ENCODE assay signal across 8 mouse cellular contexts in the genomic region with DNA sequence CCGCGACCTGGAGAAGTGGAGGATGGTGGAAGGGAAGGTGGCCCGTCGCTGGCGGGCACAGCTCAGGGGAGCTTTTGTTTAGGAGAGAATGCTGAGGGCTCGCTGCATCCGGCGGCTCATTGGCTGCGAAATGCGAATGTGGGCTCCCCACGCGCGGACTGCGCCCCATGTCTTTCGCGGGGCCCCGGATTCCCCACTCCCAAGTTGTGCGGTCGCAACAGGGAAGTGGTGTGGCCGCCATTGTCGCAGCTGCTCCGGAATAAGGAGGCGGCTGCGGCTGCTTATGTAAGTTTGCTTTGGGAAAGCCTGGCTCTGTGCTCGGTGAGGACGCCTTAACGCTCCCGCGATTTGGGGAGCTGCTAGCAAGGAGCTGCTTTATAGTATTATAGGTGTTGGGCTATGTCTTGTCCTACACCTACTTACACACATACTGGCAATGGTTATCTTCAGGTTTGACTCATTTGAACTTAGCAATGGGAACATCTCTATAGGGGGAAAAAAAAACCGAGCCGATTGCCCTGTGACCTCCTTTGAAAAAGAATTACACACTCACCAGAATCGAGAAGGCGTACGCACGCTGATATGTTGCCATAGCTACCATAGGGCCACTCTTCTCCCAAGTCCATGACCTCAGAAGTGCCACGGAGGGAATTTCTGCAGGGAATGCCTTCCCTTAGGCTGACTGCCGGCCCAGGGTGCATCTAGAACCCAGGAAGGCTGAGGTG. TPM values are rescaled to one million over a fixed set of nuclear protein-coding genes. Genes with fewer than 3 reads are reported as not detected.
DNase-seq lines count a peak whose midpoint lies in the region; ATAC-seq and TF ChIP-seq lines count a peak whose summit lies in the region.

No protein-coding gene starts in this region.

- peak; percentile 46 for DNase-seq in CH12.LX (ENCODE audit: extremely low read depth)
- peak; percentile 28 for DNase-seq in brain, embryonic 18.5 days (ENCODE audit: low read depth, low spot score)
- DNase-seq in kidney, postnatal 0 days (ENCODE audit: low spot score), result peak; percentile 69
- DNase-seq in liver, embryonic 11.5 days (ENCODE audit: low spot score), result peak; percentile 69
- peak; percentile 66 for DNase-seq in stomach, postnatal 0 days (ENCODE audit: low spot score)

- under 1% methylated on average over 37 of the region's 37 CpGs for WGBS in heart, embryonic 13.5 days
- under 1% methylated on average over 36 of the region's 37 CpGs for WGBS in kidney, postnatal 0 days
- under 1% methylated on average over 37 of the region's 37 CpGs for WGBS in liver, embryonic 11.5 days
- whole genome bisulfite sequencing in stomach, postnatal 0 days, result under 1% methylated on average over 36 of the region's 37 CpGs

- peaks cover 17 to 23% of the 10 kb centered on the region in 2 experiments for H3K36me3 ChIP-seq in CH12.LX (replicated peaks in 1 of 2; ENCODE audit: control insufficient read depth in 1 of 2, insufficient read depth in 1 of 2, low read length in 1 of 2)
- peaks cover 37% of the 10 kb centered on the region for H3K36me3 ChIP-seq in erythroblast, embryonic 14.5 days (ENCODE audit: control insufficient read depth)
- peaks cover 25% of the 10 kb centered on the region for H3K36me3 ChIP-seq in heart, embryonic 13.5 days
- peaks cover 8% of the 10 kb centered on the region; the same call in 1 of the 2 replicates for H3K36me3 ChIP-seq in kidney, postnatal 0 days (ENCODE audit: insufficient read depth, low read length)
- peaks cover 16% of the 10 kb centered on the region for H3K36me3 ChIP-seq in liver, embryonic 11.5 days (ENCODE audit: control insufficient read depth, insufficient read depth, low read length)
- H3K36me3 ChIP-seq in stomach, postnatal 0 days (ENCODE audit: control insufficient read depth, insufficient read depth, low read length), result peaks cover 6% of the 10 kb centered on the region; the same call in 1 of the 2 replicates

- H3K27ac ChIP-seq in CH12.LX (ENCODE audit: insufficient read depth, low read depth), result peak overlapping the region; percentile 99
- H3K27ac ChIP-seq in heart, embryonic 13.5 days (replicated peaks), result peak overlapping the region; percentile 99
- H3K27ac ChIP-seq in kidney, postnatal 0 days, result peak overlapping the region; percentile 100
- H3K27ac ChIP-seq in liver, embryonic 11.5 days (ENCODE audit: low read depth, low read length), result peak overlapping the region; percentile 100
- H3K27ac ChIP-seq in stomach, postnatal 0 days (replicated peaks), result peak overlapping the region; percentile 99

- H3K4me2 ChIP-seq in CH12.LX (ENCODE audit: insufficient read depth, low read depth, poor library complexity, severe bottlenecking), result peak overlapping the region; percentile 99
- peak overlapping the region; percentile 95 for H3K4me2 ChIP-seq in heart, embryonic 13.5 days
- peak overlapping the region; percentile 61 for H3K4me2 ChIP-seq in kidney, postnatal 0 days (ENCODE audit: low read length)
- H3K4me2 ChIP-seq in liver, embryonic 11.5 days, result peak overlapping the region; percentile 96
- peak overlapping the region; percentile 77 for H3K4me2 ChIP-seq in stomach, postnatal 0 days (replicated peaks; ENCODE audit: low read depth)

- peak; percentile 40; the same call in 1 of the 2 replicates for TF ChIP-seq POLR2A in CH12.LX (IDR thresholded peaks at IDR 0.05; ENCODE audit: low read depth, low read length)

- H3K27me3 ChIP-seq in CH12.LX (replicated peaks), result no peaks in the 10 kb centered on the region
- H3K27me3 ChIP-seq in erythroblast, embryonic 14.5 days (ENCODE audit: control insufficient read depth), result no peaks in the 10 kb centered on the region
- no peaks in the 10 kb centered on the region for H3K27me3 ChIP-seq in heart, embryonic 13.5 days (replicated peaks)
- H3K27me3 ChIP-seq in kidney, postnatal 0 days (ENCODE audit: insufficient read depth, low read length), result no peaks in the 10 kb centered on the region
- no peaks in the 10 kb centered on the region for H3K27me3 ChIP-seq in liver, embryonic 11.5 days (replicated peaks; ENCODE audit: control insufficient read depth, insufficient read depth, low read length)
- H3K27me3 ChIP-seq in stomach, postnatal 0 days (ENCODE audit: control insufficient read depth, insufficient read depth, low read length), result no peaks in the 10 kb centered on the region

- peaks cover 3 to 19% of the 10 kb centered on the region in 2 experiments; a peak in 3 of 4 replicates for H3K4me1 ChIP-seq in CH12.LX (ENCODE audit: control insufficient read depth in 1 of 2, insufficient read depth in 2 of 2)
- peaks cover 32% of the 10 kb centered on the region for H3K4me1 ChIP-seq in erythroblast, embryonic 14.5 days (ENCODE audit: control insufficient read depth)
- H3K4me1 ChIP-seq in heart, embryonic 13.5 days, result peaks cover 19% of the 10 kb centered on the region
- no peaks in the 10 kb centered on the region for H3K4me1 ChIP-seq in kidney, postnatal 0 days (replicated peaks; ENCODE audit: insufficient read depth, low read length)
- H3K4me1 ChIP-seq in liver, embryonic 11.5 days (replicated peaks; ENCODE audit: control insufficient read depth, insufficient read depth, low read length), result peaks cover 13% of the 10 kb centered on the region
- H3K4me1 ChIP-seq in stomach, postnatal 0 days (replicated peaks; ENCODE audit: control insufficient read depth, insufficient read depth), result peaks cover 4% of the 10 kb centered on the region

- H3K79me2 ChIP-seq in CH12.LX (replicated peaks; ENCODE audit: control insufficient read depth, extremely low read depth, insufficient read depth, poor library complexity, severe bottlenecking), result peaks cover 17% of the 10 kb centered on the region

- TF ChIP-seq EP300 in CH12.LX (IDR thresholded peaks at IDR 0.05; ENCODE audit: low read length), result no peak
- TF ChIP-seq EP300 in stomach, postnatal 0 days (optimal IDR thresholded peaks at IDR 0.05), result no peak

- no peak for ATAC-seq in heart, embryonic 13.5 days (ENCODE audit: extremely low read depth, insufficient number of reproducible peaks, low FRiP score, low TSS enrichment)
- ATAC-seq in kidney, postnatal 0 days (replicated peaks; ENCODE audit: low FRiP score, low read depth), result no peak
- ATAC-seq in liver, embryonic 11.5 days (replicated peaks; ENCODE audit: low FRiP score), result 0 out of 2 replicates have a peak, but pooled peaks have one; percentile 10
- ATAC-seq in monocyte, adult 5-6 weeks (replicated peaks; ENCODE audit: insufficient number of reproducible peaks, low FRiP score, low TSS enrichment, poor library complexity, severe bottlenecking), result peak; percentile 15; the same call in 1 of the 2 replicates
- ATAC-seq in stomach, postnatal 0 days (ENCODE audit: low FRiP score, low TSS enrichment), result 0 out of 2 replicates have a peak, but pooled peaks have one; percentile 3

- peak overlapping the region; percentile 80 to 100 (median 83) for H3K4me3 ChIP-seq in CH12.LX (replicated peaks in 1 of 3; ENCODE audit: low read depth in 2 of 3, low read length in 2 of 3, poor library complexity in 1 of 3)
- H3K4me3 ChIP-seq in erythroblast, embryonic 14.5 days (replicated peaks), result peak overlapping the region; percentile 85
- H3K4me3 ChIP-seq in heart, embryonic 13.5 days, result peak overlapping the region; percentile 90
- H3K4me3 ChIP-seq in kidney, postnatal 0 days (replicated peaks; ENCODE audit: low read depth, low read length), result peak overlapping the region; percentile 89
- H3K4me3 ChIP-seq in liver, embryonic 11.5 days (ENCODE audit: low read depth, low read length), result peak overlapping the region; percentile 86
- peak overlapping the region; percentile 86 for H3K4me3 ChIP-seq in stomach, postnatal 0 days (ENCODE audit: low read depth, low read length)

- no peak for TF ChIP-seq RAD21 in CH12.LX (IDR thresholded peaks at IDR 0.05; ENCODE audit: low read depth, low read length)

- dilution Hi-C loops in CH12.LX (cut with MboI; ENCODE audit: extremely low pct_ligation_motif_present, extremely low pct_unique_long_range_greater_than_20kb, low sequenced_read_pairs), result no loop called here

- TF ChIP-seq CTCF in CH12.LX (conservative IDR thresholded peaks at IDR 0.05 in 1 of 2, IDR thresholded peaks at IDR 0.05 in 1 of 2; ENCODE audit: low read depth in 2 of 2, low read length in 2 of 2), result no peak
- no peak for TF ChIP-seq CTCF in kidney, postnatal 0 days (IDR thresholded peaks at IDR 0.05; ENCODE audit: low read depth)
- no peak for TF ChIP-seq CTCF in stomach, postnatal 0 days (IDR thresholded peaks at IDR 0.05; ENCODE audit: low read depth)

- in situ Hi-C loops in CH12.LX (cut with MboI; ENCODE audit: low pct_ligation_motif_present, low pct_unique_long_range_greater_than_20kb, low sequenced_read_pairs), result no loop called here

- H3K9me3 ChIP-seq in CH12.LX (replicated peaks; ENCODE audit: low read length), result no peaks in the 10 kb centered on the region
- H3K9me3 ChIP-seq in erythroblast, embryonic 14.5 days (ENCODE audit: control insufficient read depth, low read length), result no peaks in the 10 kb centered on the region
- no peaks in the 10 kb centered on the region for H3K9me3 ChIP-seq in heart, embryonic 13.5 days
- no peaks in the 10 kb centered on the region for H3K9me3 ChIP-seq in kidney, postnatal 0 days (replicated peaks; ENCODE audit: low read length)
- H3K9me3 ChIP-seq in liver, embryonic 11.5 days (ENCODE audit: control insufficient read depth, low read length), result no peaks in the 10 kb centered on the region
- no peaks in the 10 kb centered on the region for H3K9me3 ChIP-seq in stomach, postnatal 0 days (ENCODE audit: control insufficient read depth, low read length)

- peak overlapping the region; percentile 98 for H3K9ac ChIP-seq in CH12.LX (ENCODE audit: insufficient read depth, low read depth)
- peak overlapping the region; percentile 96 for H3K9ac ChIP-seq in heart, embryonic 13.5 days
- peak overlapping the region; percentile 98 for H3K9ac ChIP-seq in kidney, postnatal 0 days (ENCODE audit: low read depth, low read length)
- peak overlapping the region; percentile 97 for H3K9ac ChIP-seq in liver, embryonic 11.5 days (ENCODE audit: low read depth, low read length)
- H3K9ac ChIP-seq in stomach, postnatal 0 days (ENCODE audit: low read length), result peak overlapping the region; percentile 94

RNA-seq across cellular contexts. Expression of a gene that starts 1.3 kb away (rescaled TPM):
- 6.0 and 6.9 TPM in 2 replicates for total RNA-seq in CH12.LX (2012; rRNA removed)
- 9.4 and 10.1 TPM in 2 replicates for total RNA-seq in CH12.LX (2014; rRNA removed)
- polyA plus RNA-seq in CH12.LX (2012; ENCODE audit: insufficient read length, low read depth), result 7.1 and 8.8 TPM in 2 replicates
- polyA plus RNA-seq in erythroblast, embryonic 14.5 days (2012), result 0.23 and 0.25 TPM in 2 replicates
- polyA plus RNA-seq in heart, embryonic 13.5 days (2015; fragmentation: Nextera tagmentation; extraction: Ambion mirVana), result 13.3 and 15.4 TPM in 2 replicates
- 17.0 and 20.1 TPM in 2 replicates for polyA plus RNA-seq in kidney, postnatal 0 days (2015; fragmentation: Nextera tagmentation; extraction: Ambion mirVana)
- 19.5 and 21.4 TPM in 2 replicates for polyA plus RNA-seq in liver, embryonic 11.5 days (2014; fragmentation: Nextera tagmentation; extraction: Ambion mirVana)
- 23.5 to 26.0 TPM (median 24.5 TPM) in 3 replicates for total RNA-seq in monocyte, adult 5-6 weeks (2017)
- 8.7 and 9.0 TPM in 2 replicates for polyA plus RNA-seq in stomach, postnatal 0 days (2015; fragmentation: Nextera tagmentation; extraction: Ambion mirVana)

RNA-seq across cellular contexts. Expression of a gene that starts 55.0 kb away (rescaled TPM):
- total RNA-seq in CH12.LX (2012; rRNA removed) (not detected in 2 replicates), CH12.LX (2014; rRNA removed) (not detected in 2 replicates)
- not detected in 2 replicates for polyA plus RNA-seq in CH12.LX (2012; ENCODE audit: insufficient read length, low read depth)
- not detected in 2 replicates for polyA plus RNA-seq in erythroblast, embryonic 14.5 days (2012)
- not detected in 2 replicates for polyA plus RNA-seq in heart, embryonic 13.5 days (2015; fragmentation: Nextera tagmentation; extraction: Ambion mirVana)
- not detected in 2 replicates for polyA plus RNA-seq in kidney, postnatal 0 days (2015; fragmentation: Nextera tagmentation; extraction: Ambion mirVana)
- not detected in 2 replicates for polyA plus RNA-seq in liver, embryonic 11.5 days (2014; fragmentation: Nextera tagmentation; extraction: Ambion mirVana)
- not detected in 3 replicates for total RNA-seq in monocyte, adult 5-6 weeks (2017)
- 0.04 TPM in 1 of 2 replicates, not detected in the other for polyA plus RNA-seq in stomach, postnatal 0 days (2015; fragmentation: Nextera tagmentation; extraction: Ambion mirVana)

Comparison
In these comparisons a context has a peak if more than half of its experiments do, and no peak if none do; other contexts are left out.
1. ATAC-seq: peak in liver, embryonic 11.5 days (single experiment), monocyte, adult 5-6 weeks (single experiment) and stomach, postnatal 0 days (single experiment); none in heart, embryonic 13.5 days (single experiment) and kidney, postnatal 0 days (single experiment).
2. Peak in every context shown above with its lines, with median percentiles within 50 percentile points of each other: DNase-seq, H3K27ac ChIP-seq, H3K4me2 ChIP-seq, H3K4me3 ChIP-seq and H3K9ac ChIP-seq.